Mouse (Mus musculus): ENCODE measurements around the gene Gm34653.

GRCm38 (mm10) chr2:34805364-34805950, 27.4 kb upstream of the Gm34653 start:
- TF ChIP-seq USF1 (IDR thresholded peaks at IDR 0.05; ENCODE audit: low read depth) = no peak
- peak; percentile 11 for TF ChIP-seq POLR2A (IDR thresholded peaks at IDR 0.05; ENCODE audit: insufficient read length, low read depth)
- no peak for TF ChIP-seq E2F4 (IDR thresholded peaks at IDR 0.05; ENCODE audit: insufficient read depth)
- no peak for TF ChIP-seq MAX (IDR thresholded peaks at IDR 0.05; ENCODE audit: low read depth)
- no peak for TF ChIP-seq MYOG (IDR thresholded peaks at IDR 0.05; ENCODE audit: control insufficient read depth in 1 of 3, insufficient read depth in 1 of 3, insufficient read length in 2 of 3, low read depth in 2 of 3)
- peak; percentile 55 for TF ChIP-seq POLR2AphosphoS2 (IDR thresholded peaks at IDR 0.05; ENCODE audit: insufficient read length, low read depth)
- TF ChIP-seq REST (IDR thresholded peaks at IDR 0.05; ENCODE audit: insufficient read depth, insufficient read length) = no peak
- TF ChIP-seq TCF12 (IDR thresholded peaks at IDR 0.05; ENCODE audit: insufficient read depth, poor library complexity, severe bottlenecking) = no peak

All from myocyte (in vitro differentiated cells).